Mouse (Mus musculus): ENCODE results near the gene Tln2. TPM values are rescaled to one million over a fixed set of nuclear protein-coding genes. Genes with fewer than 3 reads are reported as not detected.

Tln2 gene
- total and polyA plus RNA-seq, 2 experiments from 2014 or later = 31.3 to 45.9 TPM

DNA sequence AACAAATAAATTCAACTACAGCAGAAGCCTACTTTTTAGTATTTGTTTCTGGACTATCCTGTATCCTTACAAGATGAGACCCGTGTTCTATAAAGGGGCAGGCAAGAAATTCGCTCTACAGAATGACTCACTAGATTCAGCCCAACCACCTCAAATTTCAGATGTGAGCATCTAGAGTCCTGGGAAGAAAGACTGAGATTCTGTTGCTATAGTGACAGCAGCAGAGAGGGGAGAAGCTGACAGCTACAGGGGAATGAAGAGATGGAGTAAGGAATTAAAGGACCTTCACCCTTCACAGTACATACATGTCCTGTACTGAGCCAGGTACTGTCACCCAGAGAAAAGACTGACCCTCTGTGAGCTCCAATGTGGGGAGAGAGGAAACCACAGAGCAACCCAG, 148.8 kb downstream of the Tln2 start:
- peak; percentile 75 for ATAC-seq

DNA sequence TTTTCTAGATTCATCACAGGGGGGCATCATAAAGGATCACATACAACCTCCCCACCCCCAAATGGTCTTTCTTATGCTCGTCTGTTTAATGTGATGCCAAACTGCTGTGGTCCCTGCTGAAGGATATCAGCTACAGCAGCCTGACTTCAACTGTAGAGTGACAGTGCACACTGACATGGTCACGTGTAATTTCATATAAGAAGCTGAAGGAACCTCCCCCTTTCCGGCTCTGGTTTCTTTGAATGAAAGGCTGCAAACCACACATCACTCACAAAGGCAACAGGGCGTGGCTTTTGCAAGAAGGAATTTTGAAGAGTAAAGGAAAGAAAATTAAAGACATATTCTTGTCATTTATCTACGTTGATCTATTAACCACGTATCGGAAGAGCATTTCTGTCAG, 154.8 kb downstream of the Tln2 start:
- Histone ChIP-seq H3K9ac (no peak overlapping the region), H3K4me3 (ENCODE audit: low read depth, low read length) (no peak overlapping the region), H3K36me3 (ENCODE audit: insufficient read depth) (no peaks in the 10 kb centered on the region), H3K27me3 (ENCODE audit: insufficient read depth, low read length) (no peaks in the 10 kb centered on the region), H3K27ac (ENCODE audit: low read depth, low read length) (no peak overlapping the region), H3K9me3 (ENCODE audit: low read length) (no peaks in the 10 kb centered on the region), H3K4me2 (ENCODE audit: low read depth) (no peak overlapping the region), H3K4me1 (ENCODE audit: insufficient read depth) (no peaks in the 10 kb centered on the region)
- TF ChIP-seq CTCF (IDR thresholded peaks at IDR 0.05; ENCODE audit: low read depth) = no peak
- ATAC-seq (no peak), DNase-seq (no peak)
- 83% methylated on average over 7 of the region's 7 CpGs for WGBS

More for the DNA sequence above, 148.8 kb downstream of the Tln2 start:
- Histone ChIP-seq H3K4me2 (ENCODE audit: low read depth) (no peak overlapping the region), H3K27ac (ENCODE audit: low read depth, low read length) (peak overlapping the region; percentile 40; the same call in 1 of the 2 replicates), H3K9ac (no peak overlapping the region), H3K27me3 (ENCODE audit: insufficient read depth, low read length) (no peaks in the 10 kb centered on the region), H3K4me1 (ENCODE audit: insufficient read depth) (no peaks in the 10 kb centered on the region), H3K4me3 (ENCODE audit: low read depth, low read length) (no peak overlapping the region), H3K36me3 (ENCODE audit: insufficient read depth) (no peaks in the 10 kb centered on the region), H3K9me3 (ENCODE audit: low read length) (no peaks in the 10 kb centered on the region)
- 66% methylated on average over 2 of the region's 2 CpGs for WGBS
- TF ChIP-seq CTCF (IDR thresholded peaks at IDR 0.05; ENCODE audit: low read depth) = no peak
- DNase-seq = peak; percentile 13

DNA sequence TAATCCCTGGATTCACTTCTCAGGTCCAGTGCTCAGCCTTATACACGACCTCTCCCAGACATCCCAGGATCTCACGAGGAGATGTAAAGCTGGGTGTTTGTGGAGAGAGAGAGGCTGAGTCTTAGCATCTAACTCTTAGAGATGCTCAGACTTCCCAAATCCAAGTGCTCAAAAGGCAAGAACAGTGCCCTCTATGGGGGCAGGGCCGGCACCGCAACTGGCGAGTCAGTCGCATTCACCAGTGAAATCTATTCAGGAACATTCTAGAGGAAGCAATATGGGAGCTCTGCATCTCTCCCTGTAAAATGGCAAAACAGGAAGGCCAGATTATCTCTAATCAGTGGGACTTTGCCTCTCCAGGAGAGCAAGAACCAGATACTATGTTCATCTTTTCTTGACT, 159.9 kb downstream of the Tln2 start:
- DNase-seq (no peak), ATAC-seq (no peak)
- Histone ChIP-seq H3K27me3 (ENCODE audit: insufficient read depth, low read length) (no peaks in the 10 kb centered on the region), H3K27ac (ENCODE audit: low read depth, low read length) (no peak overlapping the region), H3K4me3 (ENCODE audit: low read depth, low read length) (no peak overlapping the region), H3K4me1 (ENCODE audit: insufficient read depth) (no peaks in the 10 kb centered on the region), H3K36me3 (ENCODE audit: insufficient read depth) (no peaks in the 10 kb centered on the region), H3K9me3 (ENCODE audit: low read length) (no peaks in the 10 kb centered on the region), H3K4me2 (ENCODE audit: low read depth) (no peak overlapping the region), H3K9ac (no peak overlapping the region)
- WGBS = 85% methylated on average over 6 of the region's 6 CpGs
- TF ChIP-seq CTCF (IDR thresholded peaks at IDR 0.05; ENCODE audit: low read depth) = peak; percentile 25; the same call in 1 of the 2 replicates

DNA sequence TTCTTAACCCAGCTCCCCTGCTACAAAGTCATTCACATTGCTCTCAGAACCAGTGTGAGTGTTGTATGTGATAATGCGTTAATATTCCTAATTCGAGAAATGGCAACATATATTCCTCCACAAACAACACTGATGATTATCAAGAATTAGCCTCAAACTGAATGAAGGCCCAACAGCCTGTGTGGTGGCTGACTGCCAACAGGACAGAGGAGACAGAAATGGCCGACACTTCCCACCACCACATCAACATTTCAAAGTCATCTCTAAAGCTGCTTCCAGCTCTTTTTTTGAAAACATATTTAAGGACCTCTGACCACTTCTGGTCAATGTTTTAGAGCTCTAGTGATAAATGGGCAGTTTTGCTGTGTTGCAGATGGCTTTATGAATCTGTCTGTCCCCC, 161.7 kb downstream of the Tln2 start:
- no peaks in the 10 kb centered on the region for H3K36me3 ChIP-seq (ENCODE audit: insufficient read depth)
- no peak overlapping the region for H3K4me2 ChIP-seq (ENCODE audit: low read depth)
- H3K9ac ChIP-seq = no peak overlapping the region
- no peaks in the 10 kb centered on the region for H3K9me3 ChIP-seq (ENCODE audit: low read length)
- no peaks in the 10 kb centered on the region for H3K4me1 ChIP-seq (ENCODE audit: insufficient read depth)
- no peak overlapping the region for H3K4me3 ChIP-seq (ENCODE audit: low read depth, low read length)
- H3K27ac ChIP-seq (ENCODE audit: low read depth, low read length) = no peak overlapping the region
- H3K27me3 ChIP-seq (ENCODE audit: insufficient read depth, low read length) = no peaks in the 10 kb centered on the region
- no peak for TF ChIP-seq CTCF (IDR thresholded peaks at IDR 0.05; ENCODE audit: low read depth)
- WGBS = 85% methylated on average over 3 of the region's 3 CpGs
- ATAC-seq (no peak), DNase-seq (no peak)

DNA sequence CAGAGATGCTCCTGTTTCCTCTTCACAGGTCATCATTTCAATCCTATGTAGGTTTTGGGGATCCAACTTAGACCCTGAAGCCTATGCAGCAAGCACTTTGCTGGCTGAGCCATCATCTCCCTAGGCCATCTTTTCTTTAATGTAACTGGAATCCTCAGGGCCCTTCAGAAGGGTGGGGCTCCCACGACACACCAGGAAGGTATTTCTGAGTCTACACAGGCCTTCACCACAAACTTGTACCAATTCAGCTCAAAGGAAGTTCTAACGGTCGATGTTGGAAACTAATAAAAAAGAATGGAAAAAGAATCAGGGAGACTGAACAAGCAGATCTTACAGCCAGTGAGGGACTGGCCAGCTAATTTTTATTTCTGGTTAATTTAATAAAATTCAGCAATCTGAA, 163.1 kb downstream of the Tln2 start:
- no peaks in the 10 kb centered on the region for H3K4me1 ChIP-seq (ENCODE audit: insufficient read depth)
- DNase-seq (no peak), ATAC-seq (no peak)
- H3K4me2 ChIP-seq (ENCODE audit: low read depth) = no peak overlapping the region
- H3K9ac ChIP-seq = no peak overlapping the region
- TF ChIP-seq CTCF (IDR thresholded peaks at IDR 0.05; ENCODE audit: low read depth) = no peak
- no peaks in the 10 kb centered on the region for H3K27me3 ChIP-seq (ENCODE audit: insufficient read depth, low read length)
- H3K9me3 ChIP-seq (ENCODE audit: low read length) = no peaks in the 10 kb centered on the region
- H3K27ac ChIP-seq (ENCODE audit: low read depth, low read length) = no peak overlapping the region
- H3K4me3 ChIP-seq (ENCODE audit: low read depth, low read length) = no peak overlapping the region
- H3K36me3 ChIP-seq (ENCODE audit: insufficient read depth) = no peaks in the 10 kb centered on the region
- 94% methylated on average over 3 of the region's 3 CpGs for WGBS

DNA sequence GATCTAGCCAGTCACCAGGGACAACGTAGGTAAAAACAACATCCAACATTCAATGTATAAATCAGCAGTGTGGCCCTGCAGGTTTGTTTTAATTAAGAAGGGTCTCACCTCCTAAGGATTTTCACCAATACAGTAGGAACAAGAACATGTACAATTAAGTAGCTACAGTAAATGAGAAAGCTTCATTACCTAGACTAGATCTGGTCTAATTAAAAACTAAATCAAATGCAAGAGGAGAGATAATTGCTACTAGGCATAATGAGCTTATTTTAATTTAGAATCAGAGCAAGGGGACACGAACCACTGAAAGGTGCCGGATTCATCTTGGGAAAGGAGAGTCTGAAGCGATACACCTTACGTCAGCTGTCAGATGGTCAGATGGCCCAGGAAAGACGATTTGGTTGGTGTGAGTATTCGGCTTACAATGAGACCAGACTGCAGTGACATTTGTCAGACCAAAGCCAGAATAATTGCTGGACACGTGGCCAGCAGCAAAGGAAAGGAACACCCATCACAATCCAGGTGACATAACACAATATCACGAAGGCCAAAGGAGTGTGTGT, 175.4 kb downstream of the Tln2 start:
- H3K9me3 ChIP-seq (ENCODE audit: low read length) = no peaks in the 10 kb centered on the region
- ATAC-seq (no peak), DNase-seq (no peak)
- TF ChIP-seq CTCF (IDR thresholded peaks at IDR 0.05; ENCODE audit: low read depth) = no peak
- no peaks in the 10 kb centered on the region for H3K27me3 ChIP-seq (ENCODE audit: insufficient read depth, low read length)
- H3K9ac ChIP-seq = no peak overlapping the region
- no peak overlapping the region for H3K4me2 ChIP-seq (ENCODE audit: low read depth)
- no peaks in the 10 kb centered on the region for H3K4me1 ChIP-seq (ENCODE audit: insufficient read depth)
- H3K4me3 ChIP-seq (ENCODE audit: low read depth, low read length) = no peak overlapping the region
- no peaks in the 10 kb centered on the region for H3K36me3 ChIP-seq (ENCODE audit: insufficient read depth)
- 54% methylated on average over 9 of the region's 9 CpGs for WGBS
- no peak overlapping the region for H3K27ac ChIP-seq (ENCODE audit: low read depth, low read length)

DNA sequence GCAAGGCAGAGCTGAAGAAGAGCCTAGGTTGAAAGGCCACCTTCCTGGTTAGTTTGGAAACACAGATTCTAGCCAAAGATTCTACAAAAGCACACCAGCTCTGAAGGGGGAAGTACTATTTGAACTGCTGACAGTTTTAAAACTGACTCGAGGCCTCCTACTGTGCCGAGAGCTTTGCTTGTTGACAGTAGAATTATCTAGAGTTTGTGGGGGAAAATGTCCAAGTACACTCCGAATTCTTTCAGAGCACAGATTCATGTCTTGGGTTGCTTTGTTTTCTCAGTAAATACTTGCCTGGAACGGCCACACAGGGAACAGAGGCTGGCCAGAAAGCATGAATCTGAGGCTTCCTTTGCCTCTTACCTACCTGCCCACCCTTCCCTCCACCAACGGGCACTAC, 179.4 kb downstream of the Tln2 start:
- Histone ChIP-seq H3K36me3 (ENCODE audit: insufficient read depth) (no peaks in the 10 kb centered on the region), H3K9me3 (ENCODE audit: low read length) (no peaks in the 10 kb centered on the region), H3K4me2 (ENCODE audit: low read depth) (no peak overlapping the region), H3K4me3 (ENCODE audit: low read depth, low read length) (no peak overlapping the region), H3K9ac (no peak overlapping the region), H3K27me3 (ENCODE audit: insufficient read depth, low read length) (no peaks in the 10 kb centered on the region), H3K27ac (ENCODE audit: low read depth, low read length) (no peak overlapping the region), H3K4me1 (ENCODE audit: insufficient read depth) (no peaks in the 10 kb centered on the region)
- DNase-seq (no peak), ATAC-seq (no peak)
- 65% methylated on average over 5 of the region's 5 CpGs for WGBS
- no peak for TF ChIP-seq CTCF (IDR thresholded peaks at IDR 0.05; ENCODE audit: low read depth)
